Mouse (Mus musculus) G1E (cell line): ENCODE measurements around the gene Parp16. TPM values are rescaled to one million over a fixed set of nuclear protein-coding genes. Genes with fewer than 3 reads are reported as not detected.

Experiments
- ATAC-seq: 2 replicates; pipeline ENCODE4 v1.8.0; 2016; ENCODE audit warnings: mild to moderate bottlenecking; ENCODE audit not compliant: insufficient number of reproducible peaks, poor library complexity, low FRiP score, severe bottlenecking; ENCODE audit errors: extremely low read depth
- DNase-seq: peaks from one replicate; pipeline ENCODE4 v3.0.0; 2012; ENCODE audit warnings: low spot score
- H3K27me3 ChIP-seq: 2 replicates; pipeline ENCODE4 v1.6.1; 2012; ENCODE audit warnings: mild to moderate bottlenecking, low read length, inconsistent platforms; ENCODE audit not compliant: insufficient read depth
- H3K36me3 ChIP-seq: replicated peaks from 2 replicates; pipeline ENCODE3; 2012; ENCODE audit warnings: mild to moderate bottlenecking, inconsistent platforms
- H3K4me1 ChIP-seq: 2 replicates; pipeline ENCODE4 v1.6.1; 2012; ENCODE audit warnings: low read depth, low read length, inconsistent platforms, mixed read lengths; ENCODE audit not compliant: insufficient read depth
- H3K4me3 ChIP-seq: 2 replicates; pipeline ENCODE4 v1.5.1; 2012; ENCODE audit warnings: low read depth, mild to moderate bottlenecking, inconsistent platforms, low read length, moderate library complexity, mixed read lengths
- H3K9me3 ChIP-seq: replicated peaks from 2 replicates; pipeline ENCODE4 v1.6.1; 2012; ENCODE audit warnings: inconsistent platforms
- CTCF ChIP-seq: IDR thresholded peaks from 2 replicates; pipeline ENCODE4 v1.5.1; 2012; ENCODE audit warnings: low read depth, low read length, inconsistent platforms, mixed read lengths
- GATA1 ChIP-seq: IDR thresholded peaks from 2 replicates; pipeline ENCODE4 v1.6.1; 2012; ENCODE audit warnings: borderline replicate concordance, low read length, inconsistent platforms, mixed read lengths
- GATA2 ChIP-seq: IDR thresholded peaks from 2 replicates; pipeline ENCODE4 v1.6.1; 2012; ENCODE audit warnings: low read depth, low read length, inconsistent platforms, borderline replicate concordance
- POLR2AphosphoS5 ChIP-seq: IDR thresholded peaks from 2 replicates; pipeline ENCODE4 v1.6.1; 2012; ENCODE audit warnings: low read depth, low read length, inconsistent platforms; ENCODE audit not compliant: insufficient replicate concordance
- TAL1 ChIP-seq: conservative IDR thresholded peaks from 2 replicates; pipeline ENCODE4 v1.6.1; 2012; ENCODE audit warnings: low read depth, low read length, inconsistent platforms, mixed read lengths
- polyA plus RNA-seq: library from polyadenylated mRNA; stranded (reverse); fragments of >175 nt; gene quantifications from 2 replicates; pipeline ENCODE4 v1.2.3, GENCODE M21; 2012
- total RNA-seq, 2 experiments: library from RNA; stranded (forward) in 1 of 2; stranded (reverse) in 1 of 2; fragments of 200-1000 nt in 1 of 2; fragments of >200 nt in 1 of 2; fragmentation: Nextera tagmentation in 1 of 2; gene quantifications; 2 replicates each; pipeline ENCODE4 v1.2.3; 2014 to 2017

The Parp16 gene
- total and polyA plus RNA-seq, 3 experiments, result 7.8 to 15.9 (median 14.8) TPM

- Histone ChIP-seq H3K4me3 (no peak overlapping the region), H3K27me3 (peaks cover 53% of the 10 kb centered on the region), H3K9me3 (no peaks in the 10 kb centered on the region), H3K4me1 (no peaks in the 10 kb centered on the region), H3K36me3 (peaks cover 16% of the 10 kb centered on the region)
- TF ChIP-seq GATA1, result no peak
- no peak for TF ChIP-seq POLR2AphosphoS5
- no peak for TF ChIP-seq GATA2
- no peak for TF ChIP-seq CTCF
- TF ChIP-seq TAL1, result no peak
- ATAC-seq (no peak), DNase-seq (no peak)
These were observed 48.1 kb downstream of the Parp16 start for GRCm38 (mm10) chr9:65243249-65243648.

GRCm38 (mm10) chr9:65244036-65244806, 49.1 kb downstream of the Parp16 start:
- TF ChIP-seq POLR2AphosphoS5 (no peak), CTCF (no peak), GATA1 (no peak), TAL1 (no peak), GATA2 (no peak)
- ATAC-seq (no peak), DNase-seq (no peak)
- H3K4me1 ChIP-seq, result no peaks in the 10 kb centered on the region
- peaks cover 58% of the 10 kb centered on the region for H3K27me3 ChIP-seq
- H3K4me3 ChIP-seq, result no peak overlapping the region
- peaks cover 7% of the 10 kb centered on the region for H3K36me3 ChIP-seq
- H3K9me3 ChIP-seq, result no peaks in the 10 kb centered on the region

GRCm38 (mm10) chr9:65247502-65248376, 52.6 kb downstream of the Parp16 start:
- Histone ChIP-seq H3K4me1 (no peaks in the 10 kb centered on the region), H3K27me3 (peaks cover 45% of the 10 kb centered on the region), H3K9me3 (no peaks in the 10 kb centered on the region), H3K4me3 (no peak overlapping the region), H3K36me3 (no peaks in the 10 kb centered on the region)
- DNase-seq (no peak), ATAC-seq (no peak)
- TF ChIP-seq CTCF (no peak), GATA1 (no peak), GATA2 (no peak), POLR2AphosphoS5 (no peak), TAL1 (no peak)

GRCm38 (mm10) chr9:65248377-65248690, 53.2 kb downstream of the Parp16 start:
- H3K4me3 ChIP-seq, result no peak overlapping the region
- H3K9me3 ChIP-seq, result no peaks in the 10 kb centered on the region
- no peaks in the 10 kb centered on the region for H3K4me1 ChIP-seq
- DNase-seq, result no peak
- peaks cover 40% of the 10 kb centered on the region for H3K27me3 ChIP-seq
- TF ChIP-seq CTCF (no peak), GATA1 (no peak), POLR2AphosphoS5 (no peak), GATA2 (no peak), TAL1 (no peak)
- H3K36me3 ChIP-seq, result no peaks in the 10 kb centered on the region
- ATAC-seq, result no peak

- Histone ChIP-seq H3K36me3 (no peaks in the 10 kb centered on the region), H3K27me3 (peaks cover 26% of the 10 kb centered on the region), H3K9me3 (no peaks in the 10 kb centered on the region), H3K4me1 (0 out of 2 replicates have a peak, but pooled peaks cover 1% of the 10 kb centered on the region), H3K4me3 (no peak overlapping the region)
- DNase-seq (no peak), ATAC-seq (no peak)
- TF ChIP-seq POLR2AphosphoS5 (no peak), CTCF (no peak), GATA1 (no peak), GATA2 (no peak), TAL1 (no peak)
These were observed 56.9 kb downstream of the Parp16 start for GRCm38 (mm10) chr9:65252026-65252425.

GRCm38 (mm10) chr9:65255906-65256600, 60.9 kb downstream of the Parp16 start:
- Histone ChIP-seq H3K4me1 (peaks cover 13% of the 10 kb centered on the region), H3K36me3 (no peaks in the 10 kb centered on the region), H3K27me3 (peaks cover 23% of the 10 kb centered on the region), H3K4me3 (no peak overlapping the region), H3K9me3 (no peaks in the 10 kb centered on the region)
- DNase-seq (no peak), ATAC-seq (no peak)
- TF ChIP-seq GATA1 (no peak), TAL1 (no peak), CTCF (no peak), POLR2AphosphoS5 (no peak), GATA2 (no peak)
